Mouse (Mus musculus) E14TG2a.4 (cell line): ENCODE measurements at regions not wholly inside any gene's neighbourhood (a gene's known extent, or its start where the extent isn't known, plus 50 kb on each side); places are given as distances from the start of the nearest gene placed in this dataset.

Source experiments
- CTCF ChIP-seq: conservative IDR thresholded peaks from 2 replicates; pipeline ENCODE4 v1.5.1; 2014; ENCODE audit warnings: low read length
- NANOG ChIP-seq: IDR thresholded peaks from 2 replicates; pipeline ENCODE4 v1.6.1; 2014; ENCODE audit warnings: borderline replicate concordance, low read length, mixed read lengths

GRCm38 (mm10) chr16:77239176-77239790 lies 225.8 kb downstream of the Usp25 start:
- no peak for TF ChIP-seq CTCF
- TF ChIP-seq NANOG, result no peak
